Mouse (Mus musculus): Measurements from ENCODE around the gene Rgs8. TPM values are rescaled to one million over a fixed set of nuclear protein-coding genes. Genes with fewer than 3 reads are reported as not detected.

The Rgs8 gene
- polyA plus RNA-seq, 1 experiment from 2014 or later = 0.14 TPM

- ATAC-seq (ENCODE audit: insufficient read depth) = no peak
- TF ChIP-seq CTCF (IDR thresholded peaks at IDR 0.05; ENCODE audit: low read depth) = no peak
- peaks cover 7% of the 10 kb centered on the region; the same call in 1 of the 2 replicates for H3K27me3 ChIP-seq (ENCODE audit: insufficient read depth, low read length)
- no peaks in the 10 kb centered on the region for H3K36me3 ChIP-seq (ENCODE audit: insufficient read depth)
- H3K4me2 ChIP-seq = no peak overlapping the region
- H3K9ac ChIP-seq = no peak overlapping the region
- no peak for DNase-seq
- no peak overlapping the region for H3K27ac ChIP-seq (ENCODE audit: low read depth)
- H3K4me1 ChIP-seq (ENCODE audit: insufficient read depth) = 0 out of 2 replicates have a peak, but pooled peaks cover 6% of the 10 kb centered on the region
- no peaks in the 10 kb centered on the region for H3K9me3 ChIP-seq (ENCODE audit: low read depth, low read length)
- H3K4me3 ChIP-seq (ENCODE audit: low read depth, low read length) = no peak overlapping the region
- 42% methylated on average over 9 of the region's 9 CpGs for WGBS
Observed at GRCm38 (mm10) chr1:153733181-153733580, 80.4 kb downstream of the Rgs8 start.

- H3K4me3 ChIP-seq (ENCODE audit: low read depth, low read length) = no peak overlapping the region
- peaks cover 23% of the 10 kb centered on the region for H3K27me3 ChIP-seq (ENCODE audit: insufficient read depth, low read length)
- no peak for TF ChIP-seq CTCF (IDR thresholded peaks at IDR 0.05; ENCODE audit: low read depth)
- H3K4me1 ChIP-seq (ENCODE audit: insufficient read depth) = 0 out of 2 replicates have a peak, but pooled peaks cover 6% of the 10 kb centered on the region
- H3K9me3 ChIP-seq (ENCODE audit: low read depth, low read length) = no peaks in the 10 kb centered on the region
- H3K4me2 ChIP-seq = no peak overlapping the region
- ATAC-seq (ENCODE audit: insufficient read depth) = no peak
- no peak for DNase-seq
- H3K36me3 ChIP-seq (ENCODE audit: insufficient read depth) = no peaks in the 10 kb centered on the region
- WGBS = 45% methylated on average over 4 of the region's 4 CpGs
- no peak overlapping the region for H3K9ac ChIP-seq
- H3K27ac ChIP-seq (ENCODE audit: low read depth) = no peak overlapping the region
Observed at GRCm38 (mm10) chr1:153734866-153735265, 82.0 kb downstream of the Rgs8 start.

- no peak overlapping the region for H3K4me2 ChIP-seq
- DNase-seq (no peak), ATAC-seq (ENCODE audit: insufficient read depth) (no peak)
- peaks cover 29% of the 10 kb centered on the region for H3K27me3 ChIP-seq (ENCODE audit: insufficient read depth, low read length)
- H3K9me3 ChIP-seq (ENCODE audit: low read depth, low read length) = no peaks in the 10 kb centered on the region
- 0 out of 2 replicates have a peak, but pooled peaks cover 6% of the 10 kb centered on the region for H3K4me1 ChIP-seq (ENCODE audit: insufficient read depth)
- no peak for TF ChIP-seq CTCF (IDR thresholded peaks at IDR 0.05; ENCODE audit: low read depth)
- no peak overlapping the region for H3K4me3 ChIP-seq (ENCODE audit: low read depth, low read length)
- H3K27ac ChIP-seq (ENCODE audit: low read depth) = no peak overlapping the region
- 46% methylated on average over 6 of the region's 6 CpGs for WGBS
- H3K9ac ChIP-seq = no peak overlapping the region
- H3K36me3 ChIP-seq (ENCODE audit: insufficient read depth) = no peaks in the 10 kb centered on the region
Observed at GRCm38 (mm10) chr1:153736096-153736495, 83.3 kb downstream of the Rgs8 start.

GRCm38 (mm10) chr1:153737101-153738085 lies 84.6 kb downstream of the Rgs8 start:
- no peak overlapping the region for H3K4me2 ChIP-seq
- TF ChIP-seq CTCF (IDR thresholded peaks at IDR 0.05; ENCODE audit: low read depth) = no peak
- H3K4me1 ChIP-seq (ENCODE audit: insufficient read depth) = 0 out of 2 replicates have a peak, but pooled peaks cover 6% of the 10 kb centered on the region
- no peak overlapping the region for H3K4me3 ChIP-seq (ENCODE audit: low read depth, low read length)
- no peaks in the 10 kb centered on the region for H3K9me3 ChIP-seq (ENCODE audit: low read depth, low read length)
- DNase-seq (no peak), ATAC-seq (ENCODE audit: insufficient read depth) (no peak)
- H3K36me3 ChIP-seq (ENCODE audit: insufficient read depth) = no peaks in the 10 kb centered on the region
- H3K27me3 ChIP-seq (ENCODE audit: insufficient read depth, low read length) = peaks cover 30% of the 10 kb centered on the region
- WGBS = 47% methylated on average over 9 of the region's 9 CpGs
- H3K27ac ChIP-seq (ENCODE audit: low read depth) = no peak overlapping the region
- no peak overlapping the region for H3K9ac ChIP-seq

- DNase-seq = peak; percentile 22
Observed at GRCm38 (mm10) chr1:153739437-153740015, 86.7 kb downstream of the Rgs8 start.

GRCm38 (mm10) chr1:153740145-153740544 lies 87.3 kb downstream of the Rgs8 start, which contains the start of gene Rgs16:
Gene Rgs16, plus strand, starts transcription at chr1:153740349.
- Histone ChIP-seq H3K36me3 (ENCODE audit: insufficient read depth) (no peaks in the 10 kb centered on the region), H3K27ac (ENCODE audit: low read depth) (no peak within 1 kb of the TSS), H3K4me2 (peak within 1 kb of the TSS; percentile 68), H3K9me3 (ENCODE audit: low read depth, low read length) (no peaks in the 10 kb centered on the region), H3K4me1 (ENCODE audit: insufficient read depth) (no peaks in the 10 kb centered on the region), H3K4me3 (ENCODE audit: low read depth, low read length) (peak within 1 kb of the TSS; percentile 37), H3K9ac (0 out of 2 replicates have a peak within 1 kb of the TSS, but pooled peaks have one; percentile 5), H3K27me3 (ENCODE audit: insufficient read depth, low read length) (peaks cover 30% of the 10 kb centered on the region)
- DNase-seq (peak; percentile 85), ATAC-seq (ENCODE audit: insufficient read depth) (peak; percentile 84)
- under 1% methylated on average over 28 of the region's 28 CpGs for WGBS
- TF ChIP-seq CTCF (IDR thresholded peaks at IDR 0.05; ENCODE audit: low read depth) = no peak

More at GRCm38 (mm10) chr1:153739437-153740015, 86.7 kb downstream of the Rgs8 start:
- Histone ChIP-seq H3K4me3 (ENCODE audit: low read depth, low read length) (peak overlapping the region; percentile 37), H3K9ac (no peak overlapping the region), H3K9me3 (ENCODE audit: low read depth, low read length) (no peaks in the 10 kb centered on the region), H3K27me3 (ENCODE audit: insufficient read depth, low read length) (peaks cover 30% of the 10 kb centered on the region), H3K27ac (ENCODE audit: low read depth) (no peak overlapping the region), H3K4me1 (ENCODE audit: insufficient read depth) (no peaks in the 10 kb centered on the region), H3K4me2 (peak overlapping the region; percentile 68), H3K36me3 (ENCODE audit: insufficient read depth) (no peaks in the 10 kb centered on the region)
- ATAC-seq (ENCODE audit: insufficient read depth) = no peak
- WGBS = 17% methylated on average over 13 of the region's 13 CpGs
- no peak for TF ChIP-seq CTCF (IDR thresholded peaks at IDR 0.05; ENCODE audit: low read depth)
